Mouse (Mus musculus): ENCODE measurements around the gene Btg2. TPM values are rescaled to one million over a fixed set of nuclear protein-coding genes. Genes with fewer than 3 reads are reported as not detected.

The Btg2 gene
- polyA plus RNA-seq, 1 experiment = 19.8 TPM

GRCm38 (mm10) chr1:134074184-134074583 lies 4.7 kb downstream of the Btg2 start:
- peaks cover 4% of the 10 kb centered on the region; the same call in 1 of the 2 replicates for H3K4me1 ChIP-seq (ENCODE audit: control insufficient read depth, insufficient read depth, low read length)
- TF ChIP-seq CTCF (IDR thresholded peaks at IDR 0.05; ENCODE audit: extremely low read depth, insufficient read depth, low read length) (no peak), POLR2A (IDR thresholded peaks at IDR 0.05; ENCODE audit: extremely low read depth, insufficient read depth, low read length) (no peak)
- no peak overlapping the region for H3K4me3 ChIP-seq (ENCODE audit: insufficient read depth, low read length)
- no peak overlapping the region for H3K27ac ChIP-seq (ENCODE audit: insufficient read depth, low read length)

DNA sequence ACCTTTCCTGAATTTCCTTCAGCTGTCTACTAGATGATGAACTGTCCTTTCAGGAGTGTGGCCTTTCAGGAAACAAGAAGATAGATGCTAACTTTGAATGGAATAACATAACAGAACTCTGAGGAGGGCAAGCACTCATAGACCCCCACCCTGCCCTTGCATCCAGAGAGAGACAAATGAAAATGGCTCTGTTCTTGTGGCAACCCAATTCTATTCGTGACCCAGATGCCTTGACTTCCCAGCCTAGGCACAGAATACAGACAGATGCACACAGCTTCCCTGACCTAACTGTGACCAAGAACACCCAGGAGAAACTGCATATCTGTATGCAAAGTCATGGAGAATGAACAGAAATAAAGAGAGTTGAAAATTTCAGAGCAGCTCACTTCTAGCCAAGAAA lies 5.3 kb downstream of the Btg2 start:
- Histone ChIP-seq H3K4me1 (ENCODE audit: control insufficient read depth, insufficient read depth, low read length) (peaks cover 4% of the 10 kb centered on the region; the same call in 1 of the 2 replicates), H3K4me3 (ENCODE audit: insufficient read depth, low read length) (no peak overlapping the region), H3K27ac (ENCODE audit: insufficient read depth, low read length) (no peak overlapping the region)
- TF ChIP-seq POLR2A (IDR thresholded peaks at IDR 0.05; ENCODE audit: extremely low read depth, insufficient read depth, low read length) (no peak), CTCF (IDR thresholded peaks at IDR 0.05; ENCODE audit: extremely low read depth, insufficient read depth, low read length) (no peak)

- Histone ChIP-seq H3K27ac (ENCODE audit: insufficient read depth, low read length) (no peak overlapping the region), H3K4me3 (ENCODE audit: insufficient read depth, low read length) (no peak overlapping the region), H3K4me1 (ENCODE audit: control insufficient read depth, insufficient read depth, low read length) (peaks cover 4% of the 10 kb centered on the region; the same call in 1 of the 2 replicates)
These were observed 5.8 kb downstream of the Btg2 start for GRCm38 (mm10) chr1:134073061-134073564.

GRCm38 (mm10) chr1:134071411-134072018 lies 7.4 kb downstream of the Btg2 start:
- TF ChIP-seq CTCF (IDR thresholded peaks at IDR 0.05; ENCODE audit: extremely low read depth, insufficient read depth, low read length) (no peak), POLR2A (IDR thresholded peaks at IDR 0.05; ENCODE audit: extremely low read depth, insufficient read depth, low read length) (no peak)
- H3K4me3 ChIP-seq (ENCODE audit: insufficient read depth, low read length) = no peak overlapping the region
- no peak overlapping the region for H3K27ac ChIP-seq (ENCODE audit: insufficient read depth, low read length)
- peaks cover 2% of the 10 kb centered on the region; the same call in 1 of the 2 replicates for H3K4me1 ChIP-seq (ENCODE audit: control insufficient read depth, insufficient read depth, low read length)

More at GRCm38 (mm10) chr1:134073061-134073564, 5.8 kb downstream of the Btg2 start:
- TF ChIP-seq CTCF (IDR thresholded peaks at IDR 0.05; ENCODE audit: extremely low read depth, insufficient read depth, low read length) (no peak), POLR2A (IDR thresholded peaks at IDR 0.05; ENCODE audit: extremely low read depth, insufficient read depth, low read length) (no peak)

GRCm38 (mm10) chr1:134070099-134070669 lies 8.7 kb downstream of the Btg2 start:
- no peak for TF ChIP-seq POLR2A (IDR thresholded peaks at IDR 0.05; ENCODE audit: extremely low read depth, insufficient read depth, low read length)
- no peak for TF ChIP-seq CTCF (IDR thresholded peaks at IDR 0.05; ENCODE audit: extremely low read depth, insufficient read depth, low read length)
- H3K4me1 ChIP-seq (ENCODE audit: control insufficient read depth, insufficient read depth, low read length) = no peaks in the 10 kb centered on the region
- H3K27ac ChIP-seq (ENCODE audit: insufficient read depth, low read length) = no peak overlapping the region
- H3K4me3 ChIP-seq (ENCODE audit: insufficient read depth, low read length) = no peak overlapping the region

DNA sequence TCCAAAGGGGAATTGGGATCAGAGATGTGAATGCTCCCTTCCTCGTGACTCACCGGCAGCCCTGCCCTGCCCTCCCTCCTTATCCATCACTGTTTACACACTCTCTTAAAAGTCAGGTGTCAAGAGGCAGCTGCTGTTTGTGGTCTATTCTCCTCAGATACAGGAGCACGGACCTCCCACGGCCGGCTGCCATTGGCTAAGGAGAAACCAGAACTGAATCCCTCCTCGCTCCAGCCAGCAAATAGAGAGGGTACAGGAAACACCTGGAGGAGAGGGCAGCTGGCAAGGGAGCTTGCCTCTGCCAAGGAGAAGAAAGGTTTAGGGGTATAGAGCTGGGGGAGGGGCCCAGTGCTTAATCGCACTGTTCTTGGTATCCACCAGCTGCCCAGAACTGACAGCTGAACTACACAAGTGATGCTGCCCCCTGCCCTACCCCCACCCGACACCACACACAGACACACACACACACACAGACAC lies 11.7 kb downstream of the Btg2 start:
- Histone ChIP-seq H3K4me1 (ENCODE audit: control insufficient read depth, insufficient read depth, low read length) (peaks cover 4% of the 10 kb centered on the region), H3K4me3 (ENCODE audit: insufficient read depth, low read length) (no peak overlapping the region), H3K27ac (ENCODE audit: insufficient read depth, low read length) (no peak overlapping the region)
- TF ChIP-seq POLR2A (IDR thresholded peaks at IDR 0.05; ENCODE audit: extremely low read depth, insufficient read depth, low read length) (no peak), CTCF (IDR thresholded peaks at IDR 0.05; ENCODE audit: extremely low read depth, insufficient read depth, low read length) (no peak)

DNA sequence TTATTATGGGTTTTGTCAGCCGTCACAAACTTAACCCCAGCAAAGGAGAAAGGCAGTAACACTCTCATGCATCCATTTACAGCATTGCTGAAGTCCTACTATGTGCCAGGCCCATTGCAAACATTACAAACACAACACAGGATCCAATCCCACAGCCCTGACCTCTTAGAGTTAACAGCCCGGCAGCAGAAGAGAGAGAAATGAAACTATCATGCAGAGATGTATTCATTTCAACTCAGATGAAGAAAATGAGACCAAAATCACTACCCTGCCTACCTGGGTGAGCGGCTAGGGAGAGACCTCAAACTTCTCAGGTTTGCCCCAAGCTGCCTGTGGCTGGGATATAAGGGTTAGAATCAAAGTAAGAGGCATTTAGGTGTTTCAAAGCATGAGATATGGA lies 12.4 kb downstream of the Btg2 start:
- Histone ChIP-seq H3K27ac (ENCODE audit: insufficient read depth, low read length) (no peak overlapping the region), H3K4me3 (ENCODE audit: insufficient read depth, low read length) (no peak overlapping the region), H3K4me1 (ENCODE audit: control insufficient read depth, insufficient read depth, low read length) (peaks cover 4% of the 10 kb centered on the region)
- TF ChIP-seq CTCF (IDR thresholded peaks at IDR 0.05; ENCODE audit: extremely low read depth, insufficient read depth, low read length) (no peak), POLR2A (IDR thresholded peaks at IDR 0.05; ENCODE audit: extremely low read depth, insufficient read depth, low read length) (no peak)

DNA sequence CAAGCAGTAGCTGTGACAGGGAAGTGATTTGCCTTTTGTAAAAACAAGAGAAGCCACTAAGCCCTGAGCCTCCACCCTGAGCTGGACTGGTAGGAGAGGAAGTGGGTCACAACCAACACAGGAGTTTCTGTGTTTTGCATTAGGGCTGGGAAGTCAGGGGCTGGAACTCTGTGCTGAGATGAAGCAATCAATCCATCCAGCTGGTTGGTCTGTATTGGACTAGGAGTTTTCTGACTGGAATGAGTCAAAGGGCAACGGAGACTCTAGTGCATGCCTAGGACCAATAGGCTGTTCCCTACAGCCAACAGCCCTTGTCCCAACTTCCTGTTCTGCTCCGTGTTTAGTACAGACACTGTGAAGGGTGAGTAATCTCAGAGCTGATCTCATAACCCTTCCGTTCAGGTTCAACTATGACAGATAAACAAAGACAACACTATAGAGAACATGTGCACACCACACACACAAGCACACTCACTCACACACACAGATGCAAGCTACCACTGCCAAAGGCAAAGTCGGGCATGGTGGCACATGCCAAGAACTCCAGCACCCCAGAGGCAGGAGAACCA lies 13.6 kb downstream of the Btg2 start:
- Histone ChIP-seq H3K4me1 (ENCODE audit: control insufficient read depth, insufficient read depth, low read length) (peaks cover 6% of the 10 kb centered on the region), H3K4me3 (ENCODE audit: insufficient read depth, low read length) (no peak overlapping the region), H3K27ac (ENCODE audit: insufficient read depth, low read length) (no peak overlapping the region)
- no peak for TF ChIP-seq CTCF (IDR thresholded peaks at IDR 0.05; ENCODE audit: extremely low read depth, insufficient read depth, low read length)
- no peak for TF ChIP-seq POLR2A (IDR thresholded peaks at IDR 0.05; ENCODE audit: extremely low read depth, insufficient read depth, low read length)

DNA sequence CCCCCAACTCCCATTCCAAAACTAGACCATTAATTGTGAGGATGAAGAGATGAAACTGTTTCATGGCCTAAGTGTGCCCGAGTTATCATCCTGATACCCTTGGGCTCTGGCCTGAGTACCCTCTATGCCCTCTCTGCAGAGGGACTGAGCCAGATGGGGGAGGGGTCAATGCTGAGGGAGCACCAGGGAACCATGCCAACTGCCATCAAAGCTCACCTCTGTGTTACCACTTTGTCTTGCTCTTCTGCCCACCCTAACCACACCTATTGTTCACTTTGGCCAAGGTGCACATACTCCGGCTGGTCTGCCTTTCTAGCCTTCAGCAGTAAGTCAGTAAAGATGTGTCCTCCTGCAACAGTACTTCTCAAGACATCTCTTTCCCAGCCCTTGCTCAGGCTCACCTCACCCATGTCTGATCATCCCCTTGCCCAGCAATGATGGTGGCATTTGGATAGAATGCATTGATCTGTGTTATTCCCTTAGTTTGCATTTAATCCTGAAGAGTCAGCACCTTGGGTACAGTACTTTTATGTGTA lies 14.6 kb downstream of the Btg2 start:
- Histone ChIP-seq H3K27ac (ENCODE audit: insufficient read depth, low read length) (no peak overlapping the region), H3K4me3 (ENCODE audit: insufficient read depth, low read length) (no peak overlapping the region), H3K4me1 (ENCODE audit: control insufficient read depth, insufficient read depth, low read length) (peaks cover 8% of the 10 kb centered on the region)
- TF ChIP-seq CTCF (IDR thresholded peaks at IDR 0.05; ENCODE audit: extremely low read depth, insufficient read depth, low read length) (no peak), POLR2A (IDR thresholded peaks at IDR 0.05; ENCODE audit: extremely low read depth, insufficient read depth, low read length) (no peak)
